Mouse (Mus musculus) cerebellum, postnatal 36 days (tissue): ENCODE data around the gene Gm49673.
A peak's percentile ranks its signal among the peaks of the same experiment; 100 is the strongest.
"Not testable (repeated sequence)": the region's sequence is repeated elsewhere in the genome, so short reads cannot be mapped to it uniquely, and the experiment has no call there.

Experiments used
- DNase-seq, 2 experiments: peaks; one replicate each; pipeline ENCODE4 v3.0.0; 2021 to 2022; ENCODE audit warnings: mixed read lengths in 2 of 2

Gene Gm49673

DNA sequence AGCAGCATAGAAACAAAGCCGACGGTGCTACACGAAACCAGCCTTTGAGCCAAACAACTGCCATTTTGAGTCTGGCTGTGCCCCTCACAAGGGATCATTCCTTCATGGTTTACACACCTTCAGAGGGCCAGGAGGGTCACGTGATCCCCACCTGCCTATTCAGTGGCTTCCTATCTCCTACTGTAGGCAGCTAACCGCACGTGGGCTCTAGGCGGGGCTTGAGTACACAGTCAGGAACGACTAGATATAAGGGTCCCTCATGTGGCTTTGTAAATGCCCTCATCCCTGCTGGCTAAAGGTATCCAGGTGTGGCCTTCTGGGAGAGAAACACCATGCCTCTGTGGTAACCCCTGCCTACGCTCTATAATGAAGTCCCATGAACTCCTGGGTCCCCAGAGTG is 18.0 kb downstream of the Gm49673 start:
- not testable (repeated sequence) for DNase-seq

DNA sequence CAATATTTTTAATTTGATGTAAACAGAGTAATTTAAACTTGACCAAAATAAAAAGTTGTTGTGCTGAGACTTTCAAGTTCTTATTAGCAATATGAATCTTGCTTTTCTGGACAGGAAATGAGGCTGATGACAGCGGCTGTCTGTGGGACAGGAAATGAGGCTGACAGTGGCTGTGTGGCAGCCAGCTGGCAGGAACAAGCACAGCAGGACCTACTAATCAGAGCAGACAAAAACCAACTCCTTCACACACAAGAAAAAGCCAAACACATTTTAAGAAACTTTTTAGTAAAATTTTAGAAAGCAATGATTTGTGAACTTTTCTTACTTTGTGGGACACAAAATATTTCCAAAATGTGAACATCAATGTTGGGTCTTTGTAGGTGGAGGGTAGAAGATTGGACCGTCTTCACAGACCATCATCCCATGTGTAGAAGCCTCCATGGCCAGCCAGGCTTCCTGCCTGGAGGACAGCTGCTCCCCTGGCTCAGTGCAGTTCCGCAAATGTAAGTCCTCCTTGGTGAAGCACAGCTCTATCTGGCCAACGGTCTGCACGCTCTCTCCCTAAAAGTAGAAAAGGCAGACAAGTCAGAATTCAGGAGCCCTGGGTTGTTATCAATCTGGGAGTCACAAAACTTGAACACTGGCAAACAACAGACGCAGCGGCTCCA is 19.1 kb downstream of the Gm49673 start:
- DNase-seq: not testable (repeated sequence)

DNA sequence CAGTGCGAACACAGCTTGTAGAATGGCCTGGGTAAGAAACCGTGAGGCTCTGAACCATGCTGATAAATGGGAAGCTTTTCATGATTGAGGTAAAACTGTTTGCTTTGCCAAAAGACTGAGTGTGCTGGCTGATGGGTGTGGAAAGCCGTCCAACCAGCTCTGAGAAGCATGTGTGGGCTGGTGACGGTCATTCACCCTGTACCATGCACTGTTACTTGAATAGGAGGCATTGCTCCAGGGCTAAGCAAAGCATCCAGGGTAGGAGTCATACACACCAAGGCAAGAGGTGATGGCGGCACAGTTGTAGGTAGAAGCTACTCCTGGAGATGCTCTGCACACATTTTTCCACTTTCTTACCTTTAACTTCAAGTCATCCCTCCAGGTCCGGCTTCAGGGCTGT is 23.0 kb downstream of the Gm49673 start:
- DNase-seq: not testable (repeated sequence)

DNA sequence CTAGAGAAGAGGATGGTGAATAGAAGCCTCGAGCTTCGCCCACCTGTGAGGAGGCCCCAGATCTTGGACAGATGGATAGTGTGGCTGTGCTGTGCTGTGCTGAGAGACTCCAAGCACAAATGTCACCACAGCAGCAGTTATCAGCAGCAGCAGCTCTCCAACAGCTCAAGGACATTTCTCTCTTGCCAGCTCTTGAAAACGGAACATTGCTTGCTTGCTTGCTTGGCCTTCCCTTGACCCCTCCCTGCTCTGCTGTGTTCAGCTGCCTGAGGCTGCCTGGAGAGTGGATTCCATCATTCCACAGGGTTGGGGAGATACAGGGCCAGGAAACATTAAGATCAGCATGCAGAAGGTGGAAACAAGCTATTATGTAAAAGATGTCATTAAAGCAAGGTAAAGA is 24.6 kb downstream of the Gm49673 start:
- not testable (repeated sequence) for DNase-seq

DNA sequence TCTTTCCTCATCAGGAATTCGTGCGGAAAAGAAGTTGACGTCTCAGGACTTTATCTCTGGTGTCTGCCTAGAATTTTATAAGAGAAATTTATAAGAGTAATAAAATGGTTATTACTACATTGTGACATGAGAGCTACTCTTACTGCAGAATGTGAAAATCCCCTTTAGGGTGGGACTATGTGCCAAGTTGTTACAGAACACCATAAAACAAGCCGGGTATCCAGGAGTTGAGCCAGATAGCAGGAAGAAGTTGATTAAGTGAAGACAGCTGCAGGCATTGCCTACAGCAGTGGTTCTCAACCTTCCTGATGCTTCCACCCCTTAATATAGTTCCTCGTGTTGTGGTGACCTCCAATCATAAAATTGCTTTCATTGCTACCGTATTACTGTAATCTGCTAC is 30.7 kb downstream of the Gm49673 start:
- not testable (repeated sequence) for DNase-seq

DNA sequence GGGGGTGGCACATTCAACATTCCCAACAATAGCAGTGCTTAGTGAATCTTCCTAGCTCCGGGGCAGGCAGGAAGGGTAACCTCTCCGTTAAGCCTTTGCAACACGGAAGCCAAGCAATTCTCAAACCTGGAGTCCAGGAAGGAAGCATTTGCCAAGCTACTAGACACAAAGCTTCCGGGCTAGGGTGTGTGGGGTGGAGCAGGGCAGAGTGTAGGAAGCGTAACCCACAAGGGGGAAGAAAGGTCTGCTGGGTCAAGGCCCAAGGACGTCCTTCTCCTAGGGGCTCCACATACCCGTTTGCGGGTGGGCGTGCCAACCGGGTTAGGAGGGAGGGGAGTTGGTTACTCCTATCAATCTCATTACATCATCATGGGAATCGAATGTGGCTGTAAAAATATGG is 31.2 kb downstream of the Gm49673 start:
- not testable (repeated sequence) for DNase-seq

GRCm38 (mm10) chr17:8112199-8112598 is 35.4 kb downstream of the Gm49673 start:
- not testable (repeated sequence) for DNase-seq

DNA sequence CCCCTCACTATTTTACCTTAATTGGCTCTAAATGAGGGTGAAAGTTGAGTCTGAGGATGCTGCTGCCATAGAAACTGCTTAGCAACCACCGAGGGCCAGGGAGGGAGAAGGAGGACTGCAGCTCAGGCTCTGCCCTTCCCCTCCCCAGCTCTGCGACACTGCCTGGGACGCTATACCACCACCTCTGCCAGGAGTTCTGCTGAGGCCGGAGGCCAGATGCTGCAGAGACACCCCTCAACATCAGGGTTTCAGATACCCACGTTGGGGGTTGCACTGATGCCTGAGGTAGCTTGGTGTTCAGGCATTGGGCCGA is 46.3 kb downstream of the Gm49673 start:
- not testable (repeated sequence) for DNase-seq

DNA sequence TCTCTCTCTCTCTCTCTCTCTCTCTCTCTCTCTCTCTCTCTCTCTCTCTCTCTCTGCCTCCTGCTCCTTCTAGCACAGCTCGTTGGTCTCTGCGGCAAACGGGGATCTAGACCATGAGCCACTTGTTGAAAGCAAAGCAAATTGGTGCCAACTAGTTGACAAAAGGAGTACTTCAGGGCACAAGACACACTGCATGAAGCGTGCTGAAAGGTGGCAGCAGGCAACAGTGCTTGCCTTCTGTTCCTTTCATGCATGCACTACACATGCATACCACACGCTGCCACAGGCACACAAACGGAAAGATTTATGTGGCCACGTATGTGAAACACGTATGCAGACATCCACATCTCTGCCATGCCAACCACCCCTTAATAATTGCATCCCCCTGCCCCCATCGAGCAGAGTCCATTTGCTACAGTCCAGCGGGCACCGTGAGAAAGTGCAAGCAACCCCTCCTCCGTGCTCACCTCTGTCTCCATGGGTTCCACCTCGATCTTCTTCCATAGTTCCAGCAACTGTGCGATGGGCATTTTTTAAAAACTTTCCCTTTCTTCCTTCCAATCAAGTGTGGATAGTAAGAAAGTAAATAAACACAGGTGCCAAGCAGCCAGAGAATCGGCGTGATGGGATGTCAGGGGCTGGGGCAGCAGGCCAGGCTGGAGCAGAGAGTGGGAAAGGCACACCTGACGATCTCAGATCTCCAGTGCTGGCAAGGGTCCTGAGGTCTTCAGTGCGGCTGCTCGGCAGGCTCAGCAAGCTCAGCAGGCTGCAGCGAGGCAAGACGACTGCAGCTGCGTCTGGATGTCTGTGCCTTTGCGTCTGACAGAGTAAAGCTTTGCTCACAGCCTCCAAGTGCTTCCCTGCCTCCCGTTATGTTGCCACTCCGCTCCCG is 46.9 kb downstream of the Gm49673 start:
- DNase-seq: not testable (repeated sequence)

GRCm38 (mm10) chr17:8096199-8096598 is 51.4 kb downstream of the Gm49673 start:
- DNase-seq: not testable (repeated sequence)

DNA sequence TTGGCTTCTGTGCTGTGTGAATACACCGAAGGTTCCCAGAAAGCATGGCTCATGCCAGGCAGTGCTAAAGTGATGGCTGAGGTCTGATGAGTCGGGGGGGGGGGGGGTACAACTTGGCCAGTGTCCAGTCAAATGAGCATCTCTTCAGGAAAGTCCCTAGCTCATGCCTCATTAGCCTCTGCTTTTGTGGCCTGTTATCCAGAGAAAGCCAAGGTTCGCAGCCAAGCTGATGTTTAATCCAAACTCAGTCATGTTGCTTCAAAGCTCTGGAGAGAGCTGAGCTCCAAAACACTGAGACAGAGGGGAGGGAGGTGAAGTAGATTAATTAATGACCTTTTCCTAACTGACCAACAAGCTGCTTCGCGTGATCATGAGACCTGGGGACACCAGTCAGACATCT is 51.9 kb downstream of the Gm49673 start:
- DNase-seq: not testable (repeated sequence)

DNA sequence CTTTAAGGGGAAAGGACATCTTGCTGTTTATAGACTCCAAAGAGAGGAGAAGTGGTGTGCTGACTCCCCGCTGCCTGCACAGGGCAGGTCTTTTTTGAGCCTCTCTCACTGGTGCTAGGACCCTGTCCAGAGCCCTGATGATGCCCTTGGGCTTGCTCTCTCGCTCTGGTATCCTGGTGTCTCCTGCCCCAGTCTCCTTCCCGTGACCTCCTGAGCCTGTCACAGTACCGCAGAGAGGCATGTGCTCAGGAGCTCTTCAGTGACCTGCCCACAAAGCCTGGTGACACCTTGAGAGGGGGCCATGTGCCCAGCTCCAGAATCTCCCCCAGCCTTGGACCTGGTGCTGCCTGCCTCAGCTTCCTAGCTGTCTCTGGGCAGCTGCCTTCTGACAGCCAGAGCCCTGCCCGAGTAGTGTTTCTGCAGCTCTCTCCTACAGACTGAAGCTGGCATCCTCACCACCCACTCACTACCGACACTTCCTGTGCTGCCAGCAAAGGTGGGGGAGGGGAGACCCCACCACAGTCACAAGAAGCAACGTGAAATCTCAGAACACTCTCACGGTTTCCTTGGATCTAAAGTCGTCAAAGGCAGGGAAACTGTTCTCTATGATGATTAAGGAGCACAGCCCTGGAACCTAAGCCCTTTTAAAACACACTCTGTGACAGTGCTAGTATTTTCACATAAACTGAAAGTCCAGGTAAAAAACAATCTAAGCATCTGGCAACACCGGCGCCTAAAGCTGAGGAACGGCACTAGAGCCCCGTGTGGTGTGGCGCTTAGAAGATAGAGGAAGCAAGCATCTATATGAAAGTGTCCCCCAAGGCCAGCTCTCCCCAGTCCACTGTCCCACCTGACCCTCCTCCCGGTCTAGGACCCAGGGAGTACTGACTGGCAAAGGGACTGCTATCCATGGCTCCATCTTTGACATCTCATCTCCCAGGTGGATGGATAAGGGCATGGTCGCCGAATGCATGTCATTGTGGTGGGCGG is 54.8 kb downstream of the Gm49673 start:
- not testable (repeated sequence) for DNase-seq

DNA sequence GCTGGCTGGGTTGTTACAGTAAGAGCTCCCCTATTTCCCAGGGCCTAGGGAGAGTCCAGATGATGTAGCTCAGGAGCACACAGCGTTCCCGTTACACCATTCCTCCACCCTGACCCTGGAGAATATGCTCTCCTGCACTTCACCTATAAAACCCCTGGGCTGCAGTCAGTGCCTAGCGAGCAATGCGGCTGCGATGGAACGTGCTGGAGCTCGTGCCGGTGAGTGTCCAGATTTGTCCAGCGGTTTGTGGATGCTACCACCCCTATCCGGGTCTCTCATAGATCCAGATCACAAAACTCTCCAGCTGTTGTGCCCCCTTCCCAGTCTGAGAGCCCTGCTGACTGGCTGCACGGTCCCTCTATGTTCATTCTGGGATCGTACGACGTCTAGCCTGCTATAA is 56.3 kb downstream of the Gm49673 start:
- DNase-seq: not testable (repeated sequence)

DNA sequence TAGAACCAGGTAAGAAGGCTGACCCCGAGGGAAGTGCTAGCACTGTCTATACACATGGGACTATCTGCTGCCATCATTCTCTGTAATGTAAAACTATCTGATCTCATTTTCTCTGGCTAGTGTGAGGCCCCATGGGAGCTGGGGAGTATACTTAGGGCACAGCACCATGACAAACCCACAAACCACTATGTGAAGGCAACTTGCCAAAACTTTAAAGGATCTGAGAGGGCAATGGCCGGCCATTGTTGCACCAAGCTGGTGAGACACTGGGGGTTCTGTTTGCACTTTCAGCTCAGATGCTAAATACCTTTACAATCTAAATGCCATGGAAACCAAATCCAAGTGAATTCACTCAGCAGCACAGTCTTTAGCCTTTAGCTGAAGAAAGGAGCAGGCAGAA is 77.7 kb downstream of the Gm49673 start:
- not testable (repeated sequence) for DNase-seq

DNA sequence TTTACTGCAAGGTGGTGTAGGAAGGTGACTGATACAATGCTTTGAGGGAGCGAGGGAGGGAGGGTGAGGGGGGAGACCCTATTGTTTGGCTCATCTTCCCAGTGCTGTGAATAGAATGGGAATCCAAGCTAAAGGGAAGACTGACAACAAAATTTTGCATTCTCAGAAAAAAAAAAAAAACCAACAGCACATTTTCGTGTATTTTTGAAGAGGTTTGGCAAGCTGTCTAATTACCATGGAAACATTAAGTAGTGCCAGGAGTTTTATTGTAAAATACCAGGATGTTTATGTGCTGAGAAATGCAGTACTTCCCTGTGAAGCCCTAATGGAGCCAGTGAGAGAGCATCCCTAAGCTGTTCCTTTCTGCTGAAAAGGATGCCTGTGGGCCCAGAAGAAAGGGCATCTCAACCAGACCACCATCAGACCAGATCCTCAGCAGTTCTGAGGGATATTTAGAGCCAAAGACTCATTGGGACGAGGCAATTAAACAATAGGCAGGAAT is 90.9 kb downstream of the Gm49673 start:
- not testable (repeated sequence) for DNase-seq

GRCm38 (mm10) chr17:8055919-8056589 is 91.5 kb downstream of the Gm49673 start:
- not testable (repeated sequence) for DNase-seq

GRCm38 (mm10) chr17:8051247-8051646 is 96.3 kb downstream of the Gm49673 start:
- peak; percentile 78 to 86 for DNase-seq

- DNase-seq: not testable (repeated sequence)
Measured at GRCm38 (mm10) chr17:8050218-8050617, 97.4 kb downstream of the Gm49673 start.

- DNase-seq: peak; percentile 52 to 69
Measured at GRCm38 (mm10) chr17:8046178-8046577, 101.4 kb downstream of the Gm49673 start.

DNA sequence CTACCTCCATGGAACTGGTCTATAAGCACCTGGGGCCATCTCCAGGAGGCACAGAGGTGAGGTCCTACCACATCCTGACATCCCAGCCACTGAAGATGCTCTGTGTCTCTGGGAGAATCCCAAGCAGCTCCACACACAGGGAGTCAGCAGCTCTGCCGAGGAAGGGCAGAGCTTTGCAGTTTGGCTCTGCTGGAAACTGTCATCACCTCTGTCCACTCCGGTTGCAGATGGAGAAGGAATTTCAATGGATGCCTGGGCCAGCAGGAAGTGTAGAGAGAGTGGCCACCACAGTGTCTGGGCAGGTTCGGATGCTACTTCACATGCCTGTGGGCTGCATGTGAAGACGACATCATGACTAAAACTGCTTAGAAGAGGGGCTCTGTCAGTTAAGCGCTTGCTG is 106.4 kb downstream of the Gm49673 start:
- not testable (repeated sequence) for DNase-seq

DNA sequence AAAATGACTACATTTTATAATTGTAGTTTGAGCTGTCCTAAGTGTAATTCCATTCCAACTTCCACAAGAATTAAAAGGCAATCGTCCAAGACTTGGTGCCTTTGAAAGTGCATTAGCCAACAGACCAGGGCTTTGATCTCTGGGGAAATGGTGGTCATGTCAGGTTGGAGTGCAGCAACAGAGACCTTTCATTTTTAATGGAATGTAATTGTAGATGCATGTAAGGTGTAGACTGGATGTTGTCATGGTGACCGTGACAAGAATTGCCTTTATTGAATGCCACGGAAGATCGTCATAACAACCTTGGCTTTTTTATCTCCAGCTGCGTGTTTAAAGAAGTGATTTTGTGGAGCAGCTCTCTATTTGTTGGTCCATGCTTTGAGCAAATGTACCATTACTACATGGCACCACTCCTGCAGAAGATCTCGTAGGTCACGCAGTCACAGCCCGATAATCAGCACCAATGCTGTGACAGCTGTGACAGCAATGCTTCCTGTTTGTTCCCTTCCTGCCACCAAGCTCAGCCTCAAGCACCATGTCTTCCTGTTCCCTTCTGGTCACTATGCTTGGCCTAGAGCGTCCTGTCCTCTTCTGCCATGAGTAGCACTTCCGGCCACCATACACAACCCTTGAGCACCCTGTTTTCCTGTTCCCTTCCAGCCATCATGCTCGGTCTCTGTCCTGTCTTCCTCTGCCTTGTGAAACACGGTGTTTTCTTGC is 107.5 kb downstream of the Gm49673 start:
- not testable (repeated sequence) for DNase-seq
